Mouse (Mus musculus) adrenal gland, postnatal 4 days (tissue): ENCODE data around the gene Esp34. TPM values are rescaled to one million over a fixed set of nuclear protein-coding genes. Genes with fewer than 3 reads are reported as not detected.

ENCODE experiments used
- DNase-seq, 2 experiments: peaks; one replicate each; pipeline ENCODE4 v3.0.0; 2021 to 2022; ENCODE audit warnings: low spot score in 2 of 2, mixed read lengths in 2 of 2
- long read RNA-seq, 2 experiments: library from polyadenylated mRNA; stranded (forward); transcript quantifications; one replicate each; pipeline ENCODE4 v2.0.0; 2021
- total RNA-seq, 2 experiments: library from RNA; stranded (reverse); gene quantifications; 2 replicates each; pipeline ENCODE4 v1.2.3; 2021

Esp34 gene
- not detected for total RNA-seq
- long read RNA-seq, experiment 1, result 0 reads
- long read RNA-seq, experiment 2, result 0 reads

GRCm38 (mm10) chr17:38553892-38554291 is at the start of gene Esp34:
TSS of gene Esp34 (plus strand) at chr17:38554192.
- no peak for DNase-seq

DNA sequence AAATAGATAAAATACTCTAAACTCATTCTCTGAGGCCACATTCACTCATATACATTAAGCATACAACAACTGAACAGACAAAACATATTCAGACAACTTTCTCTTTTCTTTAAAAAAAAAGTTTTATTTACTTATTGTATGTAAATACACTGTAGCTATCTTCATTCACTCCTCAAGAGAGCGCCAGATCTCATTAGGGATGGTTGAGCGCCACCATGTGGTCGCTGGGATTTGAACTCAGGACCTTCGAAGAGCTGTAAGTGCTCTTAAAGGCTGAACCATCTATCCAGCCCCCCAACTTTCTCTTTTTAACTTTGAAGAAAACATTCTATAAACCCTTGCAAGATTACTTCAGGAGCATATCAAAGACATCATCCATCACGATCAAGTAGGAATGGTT is 8.5 kb downstream of the Esp34 start:
- DNase-seq, result no peak

Other genes with a start within 250 kb of the Esp34 start
- not detected for gene Olfr137, start 246.6 kb upstream of the Esp34 start, total RNA-seq
- gene Olfr136, start 224.4 kb upstream of the Esp34 start, total RNA-seq, result not detected
- not detected for gene Esp36, start 134.0 kb upstream of the Esp34 start, total RNA-seq
- not detected for gene Esp31, start 85.3 kb downstream of the Esp34 start, total RNA-seq